Mouse (Mus musculus) thymus, postnatal 0 days (tissue): Measurements from ENCODE around the gene Ntn1. TPM values are rescaled to one million over a fixed set of nuclear protein-coding genes. Genes with fewer than 3 reads are reported as not detected.

Source experiments
- DNase-seq: peaks from one replicate; pipeline ENCODE4 v3.0.0-alpha.2; 2015; ENCODE audit warnings: low spot score
- microRNA-seq: library from miRNA; unstranded; fragments of <30 nt; microRNA quantifications from one replicate; pipeline ENCODE4, GENCODE M21; 2016; ENCODE audit warnings: borderline number of aligned reads
- polyA plus RNA-seq: library from polyadenylated mRNA; unstranded; fragments of >200 nt; fragmentation: Nextera tagmentation; extraction: Ambion mirVana; gene quantifications from 2 replicates; pipeline ENCODE4 v1.2.1, GENCODE M21; 2015

The Ntn1 gene
- polyA plus RNA-seq, 1 experiment from 2014 or later = 4.4 TPM

DNA sequence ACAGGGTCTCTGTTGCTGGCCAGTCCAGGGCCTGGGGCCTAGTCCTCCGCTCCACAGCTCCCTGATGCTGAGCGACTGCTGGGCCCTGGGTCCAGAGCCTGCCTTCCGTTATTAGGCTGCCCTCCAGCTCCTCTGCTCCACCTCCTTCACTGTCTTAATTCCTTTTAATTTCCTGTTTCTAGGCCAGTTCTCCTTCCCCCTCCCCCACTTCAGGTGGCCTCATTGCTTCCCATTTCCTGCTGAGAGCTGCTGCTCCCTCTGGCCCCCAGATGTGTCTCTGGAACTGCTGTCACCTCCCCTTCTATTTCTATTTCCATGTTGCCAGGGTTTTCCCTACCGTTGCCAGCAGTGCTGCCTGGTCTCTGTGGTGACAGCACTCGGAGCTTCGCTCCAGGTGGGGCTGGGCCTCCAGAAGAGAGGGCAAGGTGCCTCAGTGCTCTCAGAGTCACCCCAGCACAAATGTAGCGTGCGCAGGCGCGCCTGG, 204.9 kb downstream of the Ntn1 start:
- no peak for DNase-seq

DNA sequence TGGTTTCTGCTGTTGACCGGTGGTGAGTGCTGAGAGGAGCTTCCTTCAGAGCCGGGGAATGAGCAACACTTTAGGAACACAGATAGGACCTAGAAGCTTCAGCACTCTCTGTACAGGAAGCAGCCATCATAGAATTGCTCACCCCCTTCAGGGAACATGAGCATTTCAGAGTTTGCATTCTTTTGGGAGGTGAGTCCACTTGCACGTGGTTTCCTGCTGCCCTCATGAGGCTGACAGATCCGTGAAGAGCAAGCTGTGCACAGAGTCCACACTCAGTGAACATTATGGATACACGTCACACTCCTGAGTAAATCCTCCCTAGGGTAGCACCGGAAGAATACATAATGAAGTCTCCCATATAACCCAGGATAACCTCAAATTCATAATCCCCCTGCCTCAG, 205.5 kb downstream of the Ntn1 start:
- no peak for DNase-seq

DNA sequence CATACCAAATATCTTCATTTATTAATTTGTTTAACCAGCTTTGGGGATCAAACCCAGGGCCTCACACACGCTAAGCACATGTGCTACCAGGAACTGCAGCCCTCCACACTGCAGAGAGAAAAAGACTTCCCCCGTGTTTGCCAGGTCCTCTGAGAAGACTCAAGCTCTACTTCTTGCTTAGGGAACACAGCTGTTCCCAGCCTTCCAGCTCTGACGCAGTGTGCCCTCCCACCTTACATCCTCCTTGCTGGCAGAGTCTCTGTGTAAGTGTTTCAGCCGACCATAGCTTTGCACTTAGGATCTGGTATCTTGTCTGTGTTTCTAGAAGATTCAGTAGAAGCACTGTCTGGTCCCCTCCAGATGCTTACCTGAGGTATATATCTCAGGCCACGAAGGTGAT, 209.8 kb downstream of the Ntn1 start:
- no peak for DNase-seq

DNA sequence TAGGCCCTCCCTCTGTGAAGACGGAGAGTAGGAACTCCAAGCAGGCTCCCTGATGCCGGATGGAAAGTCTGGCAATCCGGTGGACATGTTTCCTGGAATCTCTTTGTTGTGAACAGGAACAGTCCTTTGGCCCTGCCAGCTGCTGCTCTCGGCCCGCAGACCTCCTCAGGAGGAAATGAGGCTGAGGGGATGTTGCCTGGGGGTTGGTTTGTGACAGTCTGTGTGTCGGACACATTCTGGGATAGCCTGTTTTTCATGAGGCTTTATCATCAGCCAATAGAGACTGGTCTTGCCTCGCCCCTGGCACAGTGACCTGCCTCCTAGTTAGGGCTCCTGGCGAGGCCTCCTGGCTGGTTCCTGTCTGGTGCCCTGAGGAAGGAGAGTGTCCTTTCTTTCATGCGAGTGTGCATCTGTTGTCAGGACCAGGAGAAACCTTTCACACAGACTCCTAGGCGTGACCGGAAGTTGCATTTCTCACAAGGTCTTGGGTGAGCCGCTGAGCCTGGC, 211.9 kb downstream of the Ntn1 start:
- no peak for DNase-seq

DNA sequence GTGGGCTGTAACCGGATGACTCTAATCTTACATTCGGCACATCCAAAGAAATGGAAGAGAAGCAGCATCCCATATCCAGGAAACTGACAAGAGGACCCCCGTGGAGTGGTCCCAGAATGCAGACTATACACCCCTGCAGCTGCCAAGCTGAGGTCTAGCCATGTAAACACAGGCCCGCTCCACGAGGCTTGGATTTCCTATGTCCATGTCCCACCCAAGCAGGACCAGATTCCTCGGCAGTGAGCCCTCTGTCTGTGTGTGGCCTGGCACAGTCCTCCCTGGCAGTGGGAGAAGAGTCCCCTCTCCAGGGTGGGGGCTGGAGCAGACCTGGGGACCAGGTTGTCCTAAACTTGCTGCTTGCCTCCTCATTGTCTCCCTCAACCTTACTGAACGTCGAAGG, 213.4 kb downstream of the Ntn1 start:
- DNase-seq = no peak

DNA sequence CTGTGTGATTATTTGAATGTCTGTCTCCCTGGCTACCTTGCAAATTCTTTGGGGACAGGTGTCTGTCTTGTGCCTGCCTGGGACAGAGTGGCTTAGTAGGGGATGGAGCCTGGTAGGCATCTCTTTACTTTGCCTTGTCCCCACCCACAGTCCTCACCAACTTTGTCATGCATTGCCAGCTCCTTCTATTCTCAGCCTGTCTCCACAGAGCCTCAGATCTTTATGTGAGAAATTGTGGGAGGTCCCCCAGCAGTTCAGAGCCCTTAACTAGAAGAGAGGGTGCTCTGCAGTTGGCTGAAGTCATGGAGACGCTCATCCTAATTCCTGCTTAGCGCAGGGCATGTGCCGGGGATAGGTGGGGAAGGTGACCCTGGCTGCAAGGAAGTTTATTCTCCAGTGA, 215.0 kb downstream of the Ntn1 start:
- no peak for DNase-seq

DNA sequence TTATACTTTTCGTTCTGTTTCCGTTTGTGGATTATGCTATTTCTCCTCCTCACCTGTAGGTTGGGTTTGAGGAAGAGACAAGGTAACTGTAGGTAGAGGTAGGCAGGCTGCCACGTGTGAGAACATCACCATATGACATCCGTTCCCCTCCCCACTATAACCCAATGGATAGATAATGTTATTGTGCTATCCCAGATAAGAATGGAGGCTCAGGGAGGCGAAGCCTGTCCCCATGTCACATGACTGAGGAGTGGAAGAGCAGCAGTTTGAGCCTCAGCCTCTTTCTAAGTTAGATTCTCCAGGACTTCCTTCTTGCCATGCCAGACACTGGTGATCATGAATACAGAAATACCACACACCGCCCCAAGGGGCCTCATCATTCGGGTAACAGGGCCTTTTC, 223.2 kb downstream of the Ntn1 start:
- no peak for DNase-seq

DNA sequence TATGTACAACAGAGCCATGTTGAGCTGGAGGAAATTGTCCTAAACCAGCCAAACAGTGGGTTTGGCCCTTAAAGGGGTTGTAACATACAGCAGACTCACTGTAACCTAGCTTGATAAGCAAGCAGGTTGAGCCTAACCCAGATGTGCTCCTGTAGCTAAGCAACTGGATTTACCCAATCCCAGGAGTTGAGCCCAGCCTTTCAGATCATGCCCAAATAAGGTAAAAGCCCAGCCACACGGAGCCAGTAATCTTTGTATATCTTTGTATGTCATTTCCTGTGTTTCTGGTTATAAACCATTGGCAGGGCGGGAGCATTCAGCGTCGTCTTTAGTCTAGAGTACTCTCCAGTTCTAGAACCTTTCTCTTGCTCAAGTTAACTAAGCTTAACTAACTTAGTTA, 224.1 kb downstream of the Ntn1 start:
- DNase-seq = peak; percentile 59

DNA sequence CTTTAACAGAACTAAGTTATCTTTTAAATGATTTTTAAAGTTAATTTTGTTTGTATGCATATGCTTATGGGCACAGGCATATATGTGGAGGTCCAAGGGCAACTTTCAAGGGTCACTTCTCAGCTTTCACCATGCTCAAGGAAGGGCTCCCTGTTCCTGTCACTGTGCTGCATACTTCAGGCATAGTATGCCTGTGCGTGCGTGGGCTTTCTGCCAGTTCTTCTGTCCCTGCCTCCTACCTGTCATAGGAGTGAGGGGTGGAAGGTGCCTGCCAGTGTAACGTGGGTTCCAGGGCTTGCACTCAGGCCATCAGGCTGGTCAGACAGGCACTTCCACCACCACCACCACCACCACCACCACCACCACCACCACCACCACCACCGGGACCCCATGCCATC, 228.0 kb downstream of the Ntn1 start:
- no peak for DNase-seq

DNA sequence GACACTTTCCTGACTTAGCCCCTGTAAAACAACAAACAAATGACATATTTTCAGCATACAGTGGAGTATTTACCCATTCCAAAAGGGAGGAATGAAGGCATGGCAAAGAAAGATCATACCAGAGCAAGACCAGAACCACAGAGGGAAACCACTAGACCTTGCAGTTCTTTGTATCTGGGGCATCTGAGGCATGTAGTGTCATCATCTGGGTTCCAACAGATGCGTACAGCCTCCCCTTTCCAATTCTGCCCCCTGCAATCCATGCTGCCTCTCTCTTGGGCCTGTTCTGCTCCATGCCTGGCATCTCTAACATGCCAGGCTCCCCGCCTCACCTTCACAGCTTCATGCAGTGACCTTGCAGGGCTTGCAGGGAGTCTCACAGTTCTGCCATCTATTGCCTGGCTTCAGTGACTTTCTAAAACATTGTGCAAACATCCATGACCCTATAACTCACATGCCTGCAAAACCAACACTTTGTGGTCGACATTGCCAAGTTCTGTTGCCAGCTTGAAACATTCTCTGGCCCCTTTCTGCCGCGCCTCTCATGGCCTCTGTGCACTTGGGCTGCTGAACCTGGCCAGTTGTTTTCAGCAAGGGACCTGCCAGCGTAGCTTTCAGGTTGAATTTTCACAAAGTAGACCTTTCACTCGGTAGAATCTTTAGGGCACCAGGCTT, 228.5 kb downstream of the Ntn1 start:
- no peak for DNase-seq

DNA sequence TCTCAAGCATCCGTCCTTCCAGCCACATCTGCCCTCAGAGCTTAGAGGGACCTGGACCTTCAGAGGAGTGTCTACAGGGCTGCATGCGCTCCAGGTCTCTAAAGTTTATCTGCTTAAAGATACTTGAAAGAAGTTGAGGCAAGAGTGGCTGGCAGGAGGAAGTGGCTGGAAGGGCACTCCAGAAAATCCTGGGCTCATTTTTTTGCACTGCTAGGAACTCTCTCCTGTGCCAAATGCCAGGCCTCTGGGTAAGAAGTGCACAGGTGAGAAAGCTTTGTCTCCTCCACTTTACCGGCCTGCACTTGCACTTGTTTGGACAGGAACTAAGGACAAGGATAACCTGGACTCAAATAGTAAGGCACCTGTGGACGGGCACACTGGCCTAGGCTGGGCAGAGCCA, 232.2 kb downstream of the Ntn1 start:
- DNase-seq = no peak

DNA sequence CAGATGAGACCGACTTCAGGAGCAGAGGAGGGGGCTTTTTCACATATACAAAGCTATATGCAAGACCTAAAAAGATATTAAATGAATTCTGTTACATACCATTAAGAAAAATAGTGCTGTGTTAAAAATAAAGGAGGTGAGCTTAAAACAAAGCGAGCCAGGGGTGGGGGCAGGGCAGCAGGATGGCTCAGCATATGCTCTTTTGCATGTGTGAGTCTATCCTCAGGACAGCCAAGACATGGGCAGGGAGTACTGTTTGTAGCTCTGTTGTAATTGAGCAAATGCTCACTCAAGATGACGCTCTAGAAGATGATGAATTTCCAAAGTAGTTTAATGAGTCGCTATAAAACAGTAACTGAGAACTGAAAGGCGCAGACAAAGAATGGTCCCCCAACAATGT, 236.2 kb downstream of the Ntn1 start:
- no peak for DNase-seq

DNA sequence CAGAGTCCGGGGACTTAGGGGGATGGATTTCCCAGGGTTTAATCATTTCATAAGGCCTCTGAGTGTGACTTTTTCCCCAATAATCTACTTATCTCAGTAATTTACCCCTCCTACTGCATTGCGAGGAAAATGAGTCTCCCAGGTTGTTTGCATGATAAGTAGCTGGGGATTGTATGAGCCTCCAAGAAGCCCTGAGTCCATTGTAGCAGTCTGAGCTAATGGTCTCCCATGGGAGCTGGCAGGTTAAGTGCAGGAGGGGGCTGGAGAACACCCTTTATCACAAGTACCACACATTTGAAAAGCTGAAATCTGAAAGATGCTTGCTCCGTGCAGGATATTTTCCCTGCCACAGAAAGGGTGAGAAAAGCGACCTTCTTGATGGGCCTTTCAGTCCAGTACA, 240.8 kb downstream of the Ntn1 start:
- no peak for DNase-seq

Small RNAs within 50 kb of the gene (microRNA-seq; reads per million reads assigned to microRNA genes)
- not detected for gene Mir6406

Other genes starting within 250 kb of the Ntn1 start
- 10.5 and 12.0 TPM in 2 replicates for gene Pik3r5, start 31.3 kb upstream of the Ntn1 start, polyA plus RNA-seq
- 1.3 and 1.6 TPM in 2 replicates for gene Pik3r6, start 102.2 kb upstream of the Ntn1 start, polyA plus RNA-seq
- 0.26 and 0.27 TPM in 2 replicates for gene Mfsd6l, start 155.4 kb upstream of the Ntn1 start, polyA plus RNA-seq
- 0.21 and 0.45 TPM in 2 replicates for gene Ccdc42, start 186.2 kb upstream of the Ntn1 start, polyA plus RNA-seq